Mouse (Mus musculus): ENCODE data around the gene Tmem208. TPM values are rescaled to one million over a fixed set of nuclear protein-coding genes. Genes with fewer than 3 reads are reported as not detected.

The Tmem208 gene
- total RNA-seq, 1 experiment from 2014 or later, result 28.4 TPM

- no peak for ATAC-seq (replicated peaks; ENCODE audit: low read depth, poor library complexity, severe bottlenecking)
Observed at GRCm38 (mm10) chr8:105318662-105319190, 7.4 kb upstream of the Tmem208 start.

- no peak for ATAC-seq (replicated peaks; ENCODE audit: low read depth, poor library complexity, severe bottlenecking)
Observed at GRCm38 (mm10) chr8:105323183-105323582, 3.0 kb upstream of the Tmem208 start.

GRCm38 (mm10) chr8:105325641-105326093 is 487 bp upstream of the Tmem208 start:
- no peak for ATAC-seq (replicated peaks; ENCODE audit: low read depth, poor library complexity, severe bottlenecking)

GRCm38 (mm10) chr8:105326968-105327367 is 814 bp downstream of the Tmem208 start:
- no peak for ATAC-seq (replicated peaks; ENCODE audit: low read depth, poor library complexity, severe bottlenecking)

GRCm38 (mm10) chr8:105330325-105330724 is 4.2 kb downstream of the Tmem208 start:
- no peak for ATAC-seq (replicated peaks; ENCODE audit: low read depth, poor library complexity, severe bottlenecking)

GRCm38 (mm10) chr8:105331469-105331868 is 5.3 kb downstream of the Tmem208 start:
- ATAC-seq (replicated peaks; ENCODE audit: low read depth, poor library complexity, severe bottlenecking), result no peak

- no peak for ATAC-seq (replicated peaks; ENCODE audit: low read depth, poor library complexity, severe bottlenecking)
Observed at GRCm38 (mm10) chr8:105331931-105332330, 5.8 kb downstream of the Tmem208 start.

GRCm38 (mm10) chr8:105332523-105332922 is 6.4 kb downstream of the Tmem208 start:
- ATAC-seq (replicated peaks; ENCODE audit: low read depth, poor library complexity, severe bottlenecking), result no peak

- ATAC-seq (replicated peaks; ENCODE audit: low read depth, poor library complexity, severe bottlenecking), result no peak
Observed at GRCm38 (mm10) chr8:105336373-105337130, 10.4 kb downstream of the Tmem208 start.

GRCm38 (mm10) chr8:105338992-105339391 is 12.8 kb downstream of the Tmem208 start:
- ATAC-seq (replicated peaks; ENCODE audit: low read depth, poor library complexity, severe bottlenecking), result peak; percentile 81

GRCm38 (mm10) chr8:105339886-105340635 is 13.9 kb downstream of the Tmem208 start:
- ATAC-seq (replicated peaks; ENCODE audit: low read depth, poor library complexity, severe bottlenecking), result peak; percentile 52

GRCm38 (mm10) chr8:105341399-105341798 is 15.2 kb downstream of the Tmem208 start:
- no peak for ATAC-seq (replicated peaks; ENCODE audit: low read depth, poor library complexity, severe bottlenecking)

GRCm38 (mm10) chr8:105342768-105343167 is 16.6 kb downstream of the Tmem208 start:
- ATAC-seq (replicated peaks; ENCODE audit: low read depth, poor library complexity, severe bottlenecking), result no peak

GRCm38 (mm10) chr8:105343791-105344574 is 17.8 kb downstream of the Tmem208 start:
- no peak for ATAC-seq (replicated peaks; ENCODE audit: low read depth, poor library complexity, severe bottlenecking)

GRCm38 (mm10) chr8:105345061-105345975 is 19.2 kb downstream of the Tmem208 start:
- ATAC-seq (replicated peaks; ENCODE audit: low read depth, poor library complexity, severe bottlenecking), result peak; percentile 43

- peak; percentile 12; the same call in 1 of the 2 replicates for ATAC-seq (replicated peaks; ENCODE audit: low read depth, poor library complexity, severe bottlenecking)
Observed at GRCm38 (mm10) chr8:105346611-105347427, 20.7 kb downstream of the Tmem208 start.

- peak; percentile 80 for ATAC-seq (replicated peaks; ENCODE audit: low read depth, poor library complexity, severe bottlenecking)
Observed at GRCm38 (mm10) chr8:105347428-105348221, 21.5 kb downstream of the Tmem208 start, which contains the start of gene Fhod1. Fhod1 (minus strand) TSS chr8:105347953.
